ENCODE assay signal across 8 mouse cellular contexts in genomic region chr11:118659305-118659704, GRCm38 (mm10).
DNase-seq lines count a peak whose midpoint lies in the region; ATAC-seq and TF ChIP-seq lines count a peak whose summit lies in the region.

No protein-coding gene starts in this region.

- no peak for TF ChIP-seq POLR2A in limb, embryonic 14.5 days (IDR thresholded peaks at IDR 0.05; ENCODE audit: borderline replicate concordance, extremely low read depth, insufficient read depth, insufficient read length)

- intact Hi-C loops in heart, postnatal 25 days (cut with DNase I): no loop called here

- H3K36me3 ChIP-seq in heart, embryonic 16.5 days (ENCODE audit: control insufficient read depth, insufficient read depth): no peaks in the 10 kb centered on the region
- no peaks in the 10 kb centered on the region for H3K36me3 ChIP-seq in limb, embryonic 14.5 days (ENCODE audit: control insufficient read depth, insufficient read depth, low read length)

- 13% methylated on average over 10 of the region's 10 CpGs for WGBS in heart, embryonic 16.5 days
- 11% methylated on average over 10 of the region's 10 CpGs for WGBS in limb, embryonic 14.5 days

- no peak overlapping the region for H3K4me3 ChIP-seq in heart, embryonic 16.5 days (ENCODE audit: low read length)
- H3K4me3 ChIP-seq in limb, embryonic 14.5 days (replicated peaks; ENCODE audit: low read length): no peak overlapping the region

- no peak overlapping the region for H3K9ac ChIP-seq in heart, embryonic 16.5 days (ENCODE audit: low read length)
- no peak overlapping the region for H3K9ac ChIP-seq in limb, embryonic 14.5 days (ENCODE audit: low read depth, low read length, severe bottlenecking)

- 0 out of 2 replicates have a peak, but pooled peaks cover 2% of the 10 kb centered on the region for H3K27me3 ChIP-seq in heart, embryonic 16.5 days (ENCODE audit: control insufficient read depth, insufficient read depth, low read length)
- H3K27me3 ChIP-seq in limb, embryonic 14.5 days (ENCODE audit: control insufficient read depth, insufficient read depth, low read length): no peaks in the 10 kb centered on the region

- H3K27ac ChIP-seq in heart, embryonic 16.5 days (ENCODE audit: low read length): no peak overlapping the region
- no peak overlapping the region for H3K27ac ChIP-seq in limb, embryonic 14.5 days (replicated peaks; ENCODE audit: low read depth, low read length)

- H3K9me3 ChIP-seq in heart, embryonic 16.5 days (replicated peaks; ENCODE audit: control insufficient read depth, low read length): no peaks in the 10 kb centered on the region
- H3K9me3 ChIP-seq in limb, embryonic 14.5 days (ENCODE audit: control insufficient read depth, low read length): no peaks in the 10 kb centered on the region

- peak; percentile 23; the same call in 1 of the 2 replicates for ATAC-seq in heart, embryonic 16.5 days (replicated peaks; ENCODE audit: extremely low read depth, insufficient read depth, low FRiP score)
- ATAC-seq in limb, embryonic 14.5 days (ENCODE audit: low FRiP score, low read depth): peak; percentile 55; the same call in 1 of the 2 replicates

- no peak for DNase-seq in heart, postnatal 25 days (ENCODE audit: low spot score)
- DNase-seq in 3T3-L1 (ENCODE audit: low read depth, low spot score) (peak; percentile 76), adipocyte (ENCODE audit: low spot score) (peak; percentile 36)
- peak; percentile 94 for DNase-seq in limb, embryonic 14.5 days (ENCODE audit: low spot score)
- peak; percentile 4 for DNase-seq in yolk sac, embryonic 10.5 days (ENCODE audit: low spot score)
- no peak for DNase-seq in cerebellum, postnatal 25 days
- DNase-seq in right cerebral cortex, adult 18-20 months: no peak

- 0 out of 2 replicates have a peak, but pooled peaks cover 4% of the 10 kb centered on the region for H3K4me1 ChIP-seq in heart, embryonic 16.5 days (ENCODE audit: control insufficient read depth, insufficient read depth, low read length)
- no peaks in the 10 kb centered on the region for H3K4me1 ChIP-seq in limb, embryonic 14.5 days (ENCODE audit: control insufficient read depth, insufficient read depth, low read length)

- H3K4me2 ChIP-seq in heart, embryonic 16.5 days (ENCODE audit: low read depth, low read length): no peak overlapping the region
- no peak overlapping the region for H3K4me2 ChIP-seq in limb, embryonic 14.5 days (replicated peaks; ENCODE audit: low read depth, low read length, severe bottlenecking)

Comparison
In these comparisons a context has a peak if more than half of its experiments do, and no peak if none do; other contexts are left out.
1. DNase-seq: peak in 3T3-L1 (single experiment), adipocyte (single experiment), limb, embryonic 14.5 days (single experiment) and yolk sac, embryonic 10.5 days (single experiment); none in heart, postnatal 25 days (single experiment), cerebellum, postnatal 25 days (0 of 2) and right cerebral cortex, adult 18-20 months (single experiment).